Mouse (Mus musculus) stomach, postnatal 0 days (tissue): ENCODE data around the gene Snx22. TPM values are rescaled to one million over a fixed set of nuclear protein-coding genes. Genes with fewer than 3 reads are reported as not detected.
A peak's percentile ranks its signal among the peaks of the same experiment; 100 is the strongest.

ENCODE experiments used
- ATAC-seq: fragments of 200-750 bp; cut with Nextera tagmentation; 2 replicates; pipeline ENCODE4 v1.8.0; 2017; ENCODE audit not compliant: low FRiP score, low TSS enrichment
- DNase-seq: peaks from one replicate; pipeline ENCODE4 v3.0.0-alpha.2; 2016; ENCODE audit warnings: low spot score
- H3K27ac ChIP-seq: fragments of 300-500 bp; sonication (generic); replicated peaks from 2 replicates; pipeline ENCODE4 v1.5.1; 2014; ENCODE audit warnings: mild to moderate bottlenecking, control low read depth
- H3K27me3 ChIP-seq: fragments of 300-500 bp; sonication (generic); 2 replicates; pipeline ENCODE4 v1.6.1; 2014; ENCODE audit warnings: low read length; ENCODE audit not compliant: control insufficient read depth, insufficient read depth
- H3K36me3 ChIP-seq: fragments of 300-500 bp; sonication (generic); 2 replicates; pipeline ENCODE4 v1.6.1; 2014; ENCODE audit warnings: low read length, mixed read lengths; ENCODE audit not compliant: control insufficient read depth, insufficient read depth
- H3K4me1 ChIP-seq: fragments of 300-500 bp; sonication (generic); replicated peaks from 2 replicates; pipeline ENCODE4 v1.6.1; 2014; ENCODE audit warnings: antibody characterized with exemption; ENCODE audit not compliant: control insufficient read depth, insufficient read depth
- H3K4me2 ChIP-seq: fragments of 300-500 bp; sonication (generic); replicated peaks from 2 replicates; pipeline ENCODE4 v1.6.1; 2014; ENCODE audit warnings: low read depth, mild to moderate bottlenecking, control low read depth, moderate library complexity
- H3K4me3 ChIP-seq: fragments of 300-500 bp; sonication (generic); 2 replicates; pipeline ENCODE4 v1.5.1; 2014; ENCODE audit warnings: low read depth, low read length, control low read depth
- H3K9ac ChIP-seq: fragments of 300-500 bp; sonication (generic); 2 replicates; pipeline ENCODE4 v1.6.1; 2014; ENCODE audit warnings: mild to moderate bottlenecking, low read length, control low read depth, mixed read lengths
- H3K9me3 ChIP-seq: fragments of 300-500 bp; sonication (generic); 2 replicates; pipeline ENCODE4 v1.6.1; 2016; ENCODE audit warnings: low read length; ENCODE audit not compliant: control insufficient read depth
- CTCF ChIP-seq: IDR thresholded peaks from 2 replicates; pipeline ENCODE4 v1.5.1; 2016; ENCODE audit warnings: antibody characterized with exemption, low read depth, mild to moderate bottlenecking, moderate library complexity
- EP300 ChIP-seq: optimal IDR thresholded peaks from 2 replicates; pipeline ENCODE3; 2016; ENCODE audit warnings: antibody characterized with exemption
- WGBS: fragments of 180-500 bp; shearing (Covaris S2); extraction: QIAGEN DNeasy Blood & Tissue Kit; methylation state at CpG from one replicate; pipeline ENCODE4 v1.1.7; 2014; 5-methylcytosine and 5-hydroxymethylcytosine counted together
- polyA plus RNA-seq: library from polyadenylated mRNA; unstranded; fragments of >200 nt; fragmentation: Nextera tagmentation; extraction: Ambion mirVana; gene quantifications from 2 replicates; pipeline ENCODE4 v1.2.1, GENCODE M21; 2015

The Snx22 gene
- polyA plus RNA-seq, 1 experiment from 2014 or later, result 1.5 TPM

GRCm38 (mm10) chr9:66060308-66060647, 9.2 kb downstream of the Snx22 start:
- Histone ChIP-seq H3K9ac (peak overlapping the region; percentile 91), H3K27me3 (no peaks in the 10 kb centered on the region), H3K36me3 (peaks cover 19% of the 10 kb centered on the region), H3K9me3 (no peaks in the 10 kb centered on the region), H3K4me3 (peak overlapping the region; percentile 78), H3K4me1 (0 out of 2 replicates have a peak, but pooled peaks cover 5% of the 10 kb centered on the region), H3K27ac (peak overlapping the region; percentile 89), H3K4me2 (peak overlapping the region; percentile 77)
- 0% methylated on average over 16 of the region's 20 CpGs for WGBS
- no peak for DNase-seq
- ATAC-seq, result peak; percentile 75
- TF ChIP-seq CTCF (no peak), EP300 (no peak)

DNA sequence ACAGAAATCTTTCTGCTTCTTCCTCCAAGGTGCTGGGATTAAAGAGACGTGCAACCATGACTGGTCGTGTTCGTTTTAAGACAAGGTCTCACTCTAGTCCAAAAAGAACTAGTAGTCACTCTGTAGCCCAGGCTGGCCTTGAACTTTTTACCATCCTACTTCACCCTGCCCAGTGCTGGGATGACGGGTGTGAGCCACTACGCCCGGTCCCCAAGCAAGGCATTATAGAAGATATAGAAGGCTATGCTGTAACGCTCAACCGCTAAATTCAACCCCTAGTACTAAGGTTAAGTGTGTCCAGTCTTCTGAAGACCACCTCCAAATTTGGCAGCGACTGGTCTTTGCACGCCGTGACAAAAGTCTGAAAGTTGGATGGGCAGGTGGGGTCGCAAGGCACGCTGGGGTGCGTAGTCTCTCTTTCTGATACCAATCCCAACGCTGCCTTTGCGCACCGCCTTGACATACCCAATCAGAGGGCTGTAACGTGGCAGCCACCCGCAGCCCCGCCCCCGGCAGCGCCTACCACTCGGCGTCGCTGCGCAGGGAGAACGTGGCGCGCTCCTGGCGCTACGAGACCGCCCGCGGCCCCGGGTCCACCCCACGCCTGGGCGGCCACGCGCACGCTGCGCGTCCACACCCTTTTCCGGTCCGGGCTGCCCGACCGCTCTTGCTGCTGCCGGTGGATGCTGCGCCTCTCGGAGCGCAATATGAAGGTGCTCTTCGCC, 9.8 kb downstream of the Snx22 start, which contains the start of gene Ppib:
Gene Ppib (plus strand): TSS at position 640 of the 725 bp plus-strand sequence.
- ATAC-seq (peak; percentile 97), DNase-seq (peak; percentile 99)
- 0 out of 2 replicates have a peak, but pooled peaks cover 5% of the 10 kb centered on the region for H3K4me1 ChIP-seq
- H3K9me3 ChIP-seq, result no peaks in the 10 kb centered on the region
- TF ChIP-seq EP300 (no peak), CTCF (peak; percentile 52)
- peaks cover 19% of the 10 kb centered on the region for H3K36me3 ChIP-seq
- H3K4me2 ChIP-seq, result peak within 1 kb of the TSS; percentile 77
- peak within 1 kb of the TSS; percentile 91 for H3K9ac ChIP-seq
- peak within 1 kb of the TSS; percentile 89 for H3K27ac ChIP-seq
- WGBS, result under 1% methylated on average over 47 of the region's 51 CpGs
- H3K27me3 ChIP-seq, result no peaks in the 10 kb centered on the region
- peak within 1 kb of the TSS; percentile 78 for H3K4me3 ChIP-seq

DNA sequence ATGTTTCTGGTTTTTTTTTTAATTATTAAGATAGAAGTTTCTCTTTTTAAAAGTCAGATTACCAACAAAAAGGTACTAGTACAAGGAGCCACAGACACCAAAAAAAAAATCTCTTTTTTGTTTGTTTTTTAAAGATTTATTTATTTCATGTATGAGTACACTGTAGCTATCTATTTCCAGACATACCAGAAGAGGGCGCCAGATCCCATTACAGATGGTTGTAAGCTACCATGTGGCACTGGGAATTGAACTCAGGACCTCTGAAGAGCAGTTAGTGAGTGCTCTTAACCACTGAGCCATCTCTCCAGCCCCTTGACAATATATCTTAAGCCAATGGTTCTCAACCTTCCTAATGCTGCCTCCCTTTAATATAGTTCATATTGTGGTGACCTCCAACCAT, 15.9 kb downstream of the Snx22 start:
- H3K4me2 ChIP-seq, result no peak overlapping the region
- no peak overlapping the region for H3K4me3 ChIP-seq
- DNase-seq (no peak), ATAC-seq (no peak)
- WGBS, result 38% methylated on average over 1 of the region's 1 CpGs
- H3K9me3 ChIP-seq, result no peaks in the 10 kb centered on the region
- no peaks in the 10 kb centered on the region for H3K36me3 ChIP-seq
- TF ChIP-seq EP300 (no peak), CTCF (peak; percentile 24)
- H3K27ac ChIP-seq, result no peak overlapping the region
- no peak overlapping the region for H3K9ac ChIP-seq
- H3K27me3 ChIP-seq, result no peaks in the 10 kb centered on the region
- H3K4me1 ChIP-seq, result no peaks in the 10 kb centered on the region

DNA sequence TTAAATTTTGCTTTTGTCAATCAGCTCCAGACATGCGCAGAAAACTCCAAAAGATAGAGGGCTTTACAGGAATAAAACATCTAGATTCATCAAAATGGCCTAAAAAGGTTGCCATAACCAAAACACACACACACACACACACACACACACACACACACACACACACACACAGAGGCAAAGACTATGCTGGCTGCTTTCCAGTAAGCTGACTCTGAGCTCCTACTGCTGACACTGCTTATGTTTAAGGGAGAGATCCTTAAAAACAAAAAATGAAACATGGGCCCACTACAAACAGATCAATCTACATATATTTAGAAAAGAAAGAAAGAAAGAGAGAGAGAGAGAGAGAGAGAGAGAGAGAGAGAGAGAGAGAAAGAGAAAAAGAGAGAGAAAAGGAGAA, 16.8 kb downstream of the Snx22 start:
- no peaks in the 10 kb centered on the region for H3K9me3 ChIP-seq
- H3K9ac ChIP-seq, result no peak overlapping the region
- DNase-seq, result peak; percentile 11
- TF ChIP-seq EP300 (no peak), CTCF (no peak)
- no peak overlapping the region for H3K27ac ChIP-seq
- WGBS, result 86% methylated on average over 1 of the region's 1 CpGs
- H3K27me3 ChIP-seq, result no peaks in the 10 kb centered on the region
- no peak overlapping the region for H3K4me3 ChIP-seq
- ATAC-seq, result no peak
- no peaks in the 10 kb centered on the region for H3K4me1 ChIP-seq
- H3K4me2 ChIP-seq, result no peak overlapping the region
- no peaks in the 10 kb centered on the region for H3K36me3 ChIP-seq

GRCm38 (mm10) chr9:66051493-66051892, 18.0 kb downstream of the Snx22 start:
- Histone ChIP-seq H3K4me3 (no peak overlapping the region), H3K9ac (no peak overlapping the region), H3K27ac (no peak overlapping the region), H3K36me3 (no peaks in the 10 kb centered on the region), H3K4me2 (no peak overlapping the region), H3K27me3 (no peaks in the 10 kb centered on the region), H3K4me1 (no peaks in the 10 kb centered on the region), H3K9me3 (no peaks in the 10 kb centered on the region)
- WGBS, result 60% methylated on average over 4 of the region's 4 CpGs
- TF ChIP-seq EP300, result no peak
- no peak for TF ChIP-seq CTCF
- DNase-seq, result no peak
- ATAC-seq, result no peak

DNA sequence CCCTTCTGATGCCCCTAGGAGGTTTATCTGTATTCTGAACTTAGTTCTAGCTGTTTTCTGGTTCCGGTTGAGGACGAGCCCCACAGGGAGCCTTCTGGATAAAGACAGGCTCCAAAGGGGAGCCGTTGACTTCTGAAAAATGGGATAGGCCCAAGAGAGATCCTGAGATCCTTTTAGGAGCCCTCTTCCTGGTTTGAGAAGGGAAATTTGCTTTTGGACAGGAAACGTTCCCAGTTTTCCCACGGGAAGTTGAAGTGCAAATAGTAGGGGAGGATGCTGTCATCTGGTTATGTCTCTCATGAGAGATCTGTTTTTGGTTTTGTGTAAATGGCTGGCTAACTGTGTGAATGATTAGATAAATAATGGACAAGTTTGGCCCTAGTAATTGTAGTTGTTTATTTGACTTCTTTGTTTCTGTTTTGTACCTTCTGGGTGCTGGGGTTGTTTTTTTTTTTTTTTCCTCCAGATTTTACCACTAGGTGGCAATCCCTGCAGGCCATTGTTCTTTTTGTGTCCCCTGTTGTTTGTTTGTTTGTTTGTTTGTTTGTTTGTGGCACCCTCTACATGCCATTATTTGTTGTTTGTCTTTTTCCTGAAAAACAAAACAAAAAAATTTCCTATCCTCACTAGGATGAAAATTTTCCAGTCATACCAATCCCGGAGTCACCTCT, 19.5 kb downstream of the Snx22 start:
- no peaks in the 10 kb centered on the region for H3K4me1 ChIP-seq
- H3K9ac ChIP-seq, result no peak overlapping the region
- no peak for ATAC-seq
- H3K4me2 ChIP-seq, result no peak overlapping the region
- H3K27ac ChIP-seq, result no peak overlapping the region
- no peaks in the 10 kb centered on the region for H3K36me3 ChIP-seq
- TF ChIP-seq CTCF (peak; percentile 24), EP300 (no peak)
- WGBS, result 74% methylated on average over 6 of the region's 6 CpGs
- DNase-seq, result no peak
- H3K9me3 ChIP-seq, result no peaks in the 10 kb centered on the region
- H3K4me3 ChIP-seq, result no peak overlapping the region
- H3K27me3 ChIP-seq, result no peaks in the 10 kb centered on the region
